Mouse (Mus musculus) kidney, adult 2 months (tissue): ENCODE results near the gene Ppig.

ENCODE experiments used
- CTCF ChIP-seq: fragments of 200-500 bp; conservative IDR thresholded peaks from 2 replicates; pipeline ENCODE4 v1.5.1; 2011; ENCODE audit warnings: low read depth, mild to moderate bottlenecking, control low read depth, low read length, moderate library complexity, mixed read lengths; ENCODE audit not compliant: insufficient read depth, insufficient read length
- POLR2A ChIP-seq: fragments of 200-500 bp; IDR thresholded peaks from one replicate; pipeline ENCODE4 v1.6.1; 2011; ENCODE audit warnings: low read depth, low read length, control low read depth

DNA sequence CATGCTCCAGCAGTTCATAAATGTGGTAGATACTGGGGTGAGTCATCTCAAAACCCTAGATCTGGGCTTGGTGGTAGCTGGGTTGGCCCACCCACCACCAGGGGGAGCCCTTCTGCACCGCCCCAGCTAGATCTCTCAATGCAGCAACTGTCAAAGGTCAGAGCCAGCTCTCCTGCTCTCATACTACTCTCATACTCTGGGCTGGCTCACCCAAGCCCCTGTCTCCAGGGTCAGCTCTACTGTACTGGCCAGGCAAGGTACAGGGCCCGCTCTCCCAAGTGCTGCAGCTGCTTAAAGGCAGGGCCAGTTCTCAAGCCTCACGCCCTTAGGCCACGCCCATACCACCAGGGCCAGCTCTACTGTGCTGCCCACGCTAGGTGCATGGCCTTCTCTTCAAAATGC, 80.6 kb downstream of the Ppig start:
- no peak for TF ChIP-seq POLR2A
- TF ChIP-seq CTCF = peak; percentile 78
